Mouse (Mus musculus): Measurements from ENCODE around the gene Spint2. TPM values are rescaled to one million over a fixed set of nuclear protein-coding genes. Genes with fewer than 3 reads are reported as not detected.

The Spint2 gene
- polyA plus RNA-seq, 1 experiment: 21.4 TPM

GRCm38 (mm10) chr7:29304463-29305262 is 23.0 kb upstream of the Spint2 start:
- no peak for DNase-seq (ENCODE audit: extremely low spot score in 1 of 2, low spot score in 1 of 2)

DNA sequence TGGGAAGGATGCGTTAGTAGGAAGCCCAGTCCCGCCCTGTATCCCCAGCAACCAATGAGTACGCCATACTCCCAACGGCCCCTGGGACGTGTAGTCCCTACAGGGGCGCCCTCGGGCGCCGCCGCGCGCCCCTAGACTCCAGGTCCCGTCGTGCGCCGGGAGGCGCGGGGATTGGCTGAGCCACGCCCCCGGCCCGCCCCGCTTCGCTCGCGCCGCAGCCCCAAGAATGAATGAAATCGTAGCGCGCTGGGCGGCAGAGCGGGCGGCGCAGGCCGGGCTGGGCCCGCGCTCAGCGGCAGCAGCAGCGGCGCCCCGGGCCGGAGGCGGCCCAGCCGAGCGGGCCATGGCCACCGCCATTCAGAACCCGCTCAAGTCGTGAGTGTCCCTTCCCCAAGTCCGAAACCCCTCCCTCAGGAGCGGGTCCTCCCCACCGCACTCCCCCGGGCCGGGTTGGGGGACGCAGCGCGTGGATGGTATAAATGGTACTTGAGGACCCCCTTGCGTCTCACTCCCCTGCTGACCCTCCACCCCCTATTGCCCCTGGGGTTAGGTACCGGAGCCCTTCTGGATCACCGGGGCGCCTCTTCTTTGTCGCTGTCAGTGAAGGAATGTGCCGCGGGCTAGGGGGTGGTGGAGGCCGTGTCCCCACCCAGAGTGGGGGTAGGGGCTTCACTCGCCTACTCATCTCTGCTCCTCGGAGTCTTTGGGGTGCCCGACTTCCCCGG is 22.2 kb upstream of the Spint2 start, which contains the start of gene Dpf1:
Gene Dpf1 (plus strand): TSS at position 214 of the 725 bp plus-strand sequence.
- DNase-seq (ENCODE audit: extremely low spot score in 1 of 2, low spot score in 1 of 2): peak; percentile 86 to 91

- no peak for DNase-seq (ENCODE audit: extremely low spot score in 1 of 2, low spot score in 1 of 2)
Measured at GRCm38 (mm10) chr7:29302641-29303040, 20.9 kb upstream of the Spint2 start.

DNA sequence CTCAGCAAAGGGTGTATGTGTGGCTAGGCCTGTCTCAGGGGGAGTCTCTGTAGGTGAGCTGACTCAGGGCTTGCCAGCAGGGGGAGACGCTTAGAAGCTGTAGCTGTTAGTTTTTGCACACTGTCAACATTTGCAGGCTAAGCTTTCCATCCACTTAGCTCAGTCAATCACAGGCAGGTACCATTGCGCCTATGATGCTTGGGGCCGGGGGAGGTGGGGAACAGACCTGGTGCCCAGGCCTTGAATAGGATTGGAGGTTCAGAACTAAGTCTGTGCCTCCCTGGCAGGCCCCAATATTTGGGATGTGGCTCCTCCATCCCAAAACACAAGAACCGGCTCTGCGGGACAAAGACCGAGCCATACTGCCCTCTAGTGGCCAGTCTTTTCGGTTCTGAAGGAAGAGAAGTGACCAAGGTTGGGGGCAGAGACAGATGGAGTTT is 19.4 kb upstream of the Spint2 start:
- peak in 1 of 2 experiments; percentile 86 for DNase-seq (ENCODE audit: extremely low spot score in 1 of 2, low spot score in 1 of 2)

- DNase-seq (ENCODE audit: extremely low spot score in 1 of 2, low spot score in 1 of 2): peak in 1 of 2 experiments; percentile 80
Measured at GRCm38 (mm10) chr7:29296998-29297397, 15.3 kb upstream of the Spint2 start.

GRCm38 (mm10) chr7:29295861-29296647 is 14.3 kb upstream of the Spint2 start:
- DNase-seq (ENCODE audit: extremely low spot score in 1 of 2, low spot score in 1 of 2): no peak

DNA sequence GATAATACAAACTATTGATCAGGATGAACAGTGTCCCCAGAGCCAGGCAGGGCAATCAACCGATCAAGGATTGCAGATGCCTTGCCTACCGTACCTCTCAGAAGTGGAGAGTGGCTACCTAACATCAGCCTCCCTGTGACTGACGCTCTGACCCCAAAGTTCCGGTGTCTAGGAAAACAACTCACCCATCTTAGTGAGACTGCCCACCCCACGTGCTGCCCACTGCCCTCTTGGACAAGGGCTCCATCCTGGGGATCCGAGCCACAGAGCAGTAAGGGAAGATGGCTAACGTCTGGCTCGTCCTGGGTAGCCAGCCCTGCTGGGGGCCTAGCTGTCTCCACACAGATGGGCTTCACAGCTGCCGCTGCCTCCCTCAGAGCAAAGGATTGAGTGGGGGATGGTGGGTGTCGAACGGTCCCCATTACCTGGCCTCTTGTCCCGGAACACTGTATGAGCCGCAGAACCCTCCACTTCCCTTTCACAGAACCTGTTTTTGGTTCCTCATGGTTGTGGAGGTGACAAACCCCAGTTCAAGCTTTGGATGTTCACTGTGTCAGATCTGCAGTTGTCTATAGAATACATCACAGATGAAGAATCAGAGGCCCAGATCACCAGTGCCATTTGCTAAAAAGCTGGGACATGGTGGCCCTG is 12.5 kb upstream of the Spint2 start:
- DNase-seq (ENCODE audit: extremely low spot score in 1 of 2, low spot score in 1 of 2): no peak

DNA sequence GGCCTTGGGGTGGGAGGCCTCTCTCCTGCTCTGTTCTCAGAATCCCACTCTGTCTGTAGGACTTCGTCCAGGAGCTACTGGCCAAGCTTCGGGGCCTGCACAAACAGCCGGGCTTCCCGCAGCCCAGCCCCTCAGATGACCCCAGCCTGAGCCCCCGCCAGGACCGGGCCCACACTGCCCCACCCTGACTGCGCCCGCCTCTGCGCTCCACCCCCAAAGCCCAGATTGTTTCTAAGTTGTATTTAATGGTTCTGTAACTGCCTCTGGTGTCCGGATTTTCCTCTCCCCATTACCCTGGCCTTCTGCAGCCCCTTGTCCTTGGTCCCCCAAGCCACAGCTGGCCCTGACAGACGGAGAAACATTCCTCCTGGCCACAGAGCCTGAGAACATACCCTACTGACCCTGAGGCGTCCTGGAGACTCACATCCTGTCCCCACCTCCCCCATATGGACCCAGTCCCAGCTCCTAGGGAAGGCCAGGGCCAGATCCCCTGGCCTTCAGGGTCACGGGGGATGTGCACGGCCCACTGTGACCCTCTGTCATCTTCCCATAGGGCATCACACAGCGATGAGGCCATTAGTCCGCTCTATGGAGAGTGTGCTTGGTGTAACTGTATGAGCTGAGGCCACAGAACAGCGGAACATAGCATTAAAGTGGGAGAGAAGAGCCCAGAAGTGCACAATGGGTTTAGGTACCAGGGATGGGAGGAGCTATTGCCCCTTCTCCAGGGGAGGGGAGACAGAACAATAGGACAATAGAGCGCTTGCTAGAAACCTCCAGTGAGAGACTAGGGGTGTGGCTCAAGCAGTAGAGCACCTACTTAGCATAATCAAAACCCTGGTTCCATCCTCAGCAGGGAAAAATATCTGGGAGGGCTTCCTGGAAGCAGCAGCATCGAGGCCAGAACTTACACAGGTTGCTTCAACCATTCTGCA is 11.7 kb upstream of the Spint2 start:
- no peak for DNase-seq (ENCODE audit: extremely low spot score in 1 of 2, low spot score in 1 of 2)

DNA sequence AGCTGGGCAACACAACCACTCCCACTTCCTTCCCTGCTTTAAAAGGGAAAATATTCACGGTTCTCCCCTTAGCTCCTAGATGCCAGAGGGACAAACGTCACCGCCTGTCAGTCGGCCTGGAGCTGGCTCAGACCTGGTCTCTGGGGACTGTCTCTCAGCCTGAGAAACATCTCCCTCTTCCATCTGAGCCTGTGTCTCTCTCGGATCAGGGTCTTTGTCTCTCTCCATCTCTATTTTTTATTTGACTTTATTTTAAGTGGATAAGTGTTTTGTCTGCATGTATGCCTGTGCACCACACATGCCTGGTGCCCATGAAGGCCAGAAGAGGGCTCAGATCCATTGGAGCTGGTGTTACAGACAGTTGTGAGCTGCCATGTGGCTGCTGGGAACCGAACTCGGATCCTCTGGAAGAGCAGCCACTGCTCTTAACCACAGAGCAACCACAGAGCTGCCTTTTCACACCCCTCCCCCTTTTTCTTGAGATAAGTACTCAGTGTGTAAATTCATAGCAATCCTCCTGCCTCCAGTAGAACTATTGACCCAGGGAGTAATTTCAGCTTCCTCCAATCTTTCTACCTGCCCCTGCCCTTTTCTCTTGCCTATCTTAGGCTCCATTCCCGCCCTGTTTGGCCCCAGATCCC is 10.9 kb upstream of the Spint2 start:
- DNase-seq (ENCODE audit: extremely low spot score in 1 of 2, low spot score in 1 of 2): no peak

GRCm38 (mm10) chr7:29291616-29292457 is 10.1 kb upstream of the Spint2 start:
- no peak for DNase-seq (ENCODE audit: extremely low spot score in 1 of 2, low spot score in 1 of 2)

- peak in 1 of 2 experiments; percentile 30 for DNase-seq (ENCODE audit: extremely low spot score in 1 of 2, low spot score in 1 of 2)
Measured at GRCm38 (mm10) chr7:29290691-29291485, 9.2 kb upstream of the Spint2 start.

DNA sequence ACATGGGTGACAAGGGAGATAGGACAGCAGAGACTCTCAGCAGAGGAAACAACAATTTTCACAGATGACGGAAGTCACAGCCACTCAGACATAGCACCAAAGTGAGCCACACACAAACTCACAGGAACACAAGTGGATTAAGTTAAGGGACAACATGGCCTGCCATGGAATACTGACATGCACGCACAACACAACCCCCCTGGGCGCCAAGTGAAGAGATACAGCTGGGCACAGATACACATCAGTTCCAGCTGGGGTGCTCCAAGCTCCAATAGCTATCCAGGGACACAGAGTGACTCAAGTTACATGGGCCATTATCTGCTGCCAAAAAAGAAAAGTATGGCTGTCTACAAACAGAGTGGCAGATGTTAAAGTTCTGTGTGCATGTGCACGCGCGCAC is 8.1 kb upstream of the Spint2 start:
- DNase-seq (ENCODE audit: extremely low spot score in 1 of 2, low spot score in 1 of 2): no peak

DNA sequence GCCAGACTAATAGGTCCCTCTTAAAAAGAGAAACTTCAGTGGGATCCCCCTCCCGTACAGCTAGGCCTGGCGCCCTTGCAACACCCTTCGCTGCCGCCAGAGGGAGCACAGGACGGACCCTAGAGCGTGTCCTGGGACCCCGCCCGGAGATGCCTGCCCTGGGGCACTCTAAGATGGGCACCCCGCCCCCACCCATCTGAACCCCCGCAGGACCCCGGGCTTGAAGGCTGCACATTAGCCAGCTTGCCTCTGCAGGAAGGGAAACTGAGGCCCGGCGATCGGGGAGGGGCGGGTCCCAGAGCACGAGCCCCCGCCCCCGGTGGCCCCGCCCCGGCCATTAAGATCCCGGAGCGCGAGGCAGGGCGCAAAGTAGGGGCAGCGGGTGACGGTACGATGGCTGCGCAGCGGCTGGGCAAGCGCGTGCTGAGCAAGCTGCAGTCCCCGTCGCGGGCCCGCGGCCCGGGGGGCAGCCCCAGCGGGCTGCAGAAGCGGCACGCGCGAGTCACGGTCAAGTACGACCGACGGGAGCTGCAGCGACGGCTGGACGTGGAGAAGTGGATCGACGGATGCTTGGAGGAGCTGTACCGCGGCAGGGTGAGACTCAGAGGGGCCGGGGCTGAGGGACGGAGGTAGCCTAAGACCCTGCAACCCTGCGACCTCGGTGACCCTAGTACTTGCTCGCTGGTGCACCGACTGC is 7.4 kb upstream of the Spint2 start, which contains the start of gene Ppp1r14a:
Gene Ppp1r14a (plus strand): TSS at position 367 of the 697 bp plus-strand sequence.
- DNase-seq (ENCODE audit: extremely low spot score in 1 of 2, low spot score in 1 of 2): peak in 1 of 2 experiments; percentile 65

GRCm38 (mm10) chr7:29288079-29288478 is 6.4 kb upstream of the Spint2 start:
- no peak for DNase-seq (ENCODE audit: extremely low spot score in 1 of 2, low spot score in 1 of 2)

GRCm38 (mm10) chr7:29287481-29287880 is 5.8 kb upstream of the Spint2 start:
- DNase-seq (ENCODE audit: extremely low spot score in 1 of 2, low spot score in 1 of 2): no peak

GRCm38 (mm10) chr7:29284523-29284922 is 2.8 kb upstream of the Spint2 start:
- DNase-seq (ENCODE audit: extremely low spot score in 1 of 2, low spot score in 1 of 2): no peak

All from frontal cortex, adult 2 months (tissue).